Mouse (Mus musculus): ENCODE measurements around the gene Ikzf2. TPM values are rescaled to one million over a fixed set of nuclear protein-coding genes. Genes with fewer than 3 reads are reported as not detected.

Gene Ikzf2
- polyA plus RNA-seq, 1 experiment from 2014 or later = 4.8 TPM

- no peak for ATAC-seq (ENCODE audit: insufficient number of reproducible peaks, insufficient read depth, low FRiP score, low TSS enrichment, low read depth)
- WGBS = 88% methylated on average over 6 of the region's 6 CpGs
- no peaks in the 10 kb centered on the region for H3K27me3 ChIP-seq
Observed at GRCm38 (mm10) chr1:69543774-69544597, 143.1 kb downstream of the Ikzf2 start.

DNA sequence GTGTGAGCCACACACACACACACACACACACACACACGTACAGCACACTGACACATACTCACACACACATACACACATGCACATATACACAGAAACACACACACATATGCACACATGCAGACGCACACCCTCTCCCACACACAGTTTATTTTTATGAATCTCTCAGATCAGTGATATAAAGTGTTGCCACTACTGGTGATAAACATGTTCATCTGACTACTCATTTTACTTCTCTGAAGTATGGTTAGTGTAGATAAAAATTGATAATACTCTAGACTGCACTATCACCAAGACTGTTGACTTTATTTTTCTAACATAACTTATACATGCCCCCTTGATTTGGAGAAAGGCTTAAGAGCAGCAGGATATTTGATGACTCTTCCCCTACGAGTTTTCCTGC is 144.5 kb downstream of the Ikzf2 start:
- H3K27me3 ChIP-seq = no peaks in the 10 kb centered on the region
- no peak overlapping the region for H3K9ac ChIP-seq (replicated peaks)
- ATAC-seq (ENCODE audit: insufficient number of reproducible peaks, insufficient read depth, low FRiP score, low TSS enrichment, low read depth) = no peak
- H3K4me3 ChIP-seq (replicated peaks) = no peak overlapping the region
- no peak overlapping the region for H3K27ac ChIP-seq
- H3K9me3 ChIP-seq = no peaks in the 10 kb centered on the region
- H3K4me2 ChIP-seq = no peak overlapping the region
- H3K36me3 ChIP-seq = peaks cover 5% of the 10 kb centered on the region; the same call in 1 of the 2 replicates
- WGBS = 64% methylated on average over 3 of the region's 3 CpGs
- peaks cover 7% of the 10 kb centered on the region; the same call in 1 of the 2 replicates for H3K4me1 ChIP-seq (replicated peaks)

More at GRCm38 (mm10) chr1:69543774-69544597, 143.1 kb downstream of the Ikzf2 start:
- Histone ChIP-seq H3K4me2 (no peak overlapping the region), H3K4me3 (replicated peaks) (no peak overlapping the region), H3K36me3 (peaks cover under 1% of the 10 kb centered on the region; the same call in 1 of the 2 replicates), H3K9me3 (no peaks in the 10 kb centered on the region), H3K27ac (no peak overlapping the region), H3K4me1 (replicated peaks) (no peaks in the 10 kb centered on the region), H3K9ac (replicated peaks) (no peak overlapping the region)

DNA sequence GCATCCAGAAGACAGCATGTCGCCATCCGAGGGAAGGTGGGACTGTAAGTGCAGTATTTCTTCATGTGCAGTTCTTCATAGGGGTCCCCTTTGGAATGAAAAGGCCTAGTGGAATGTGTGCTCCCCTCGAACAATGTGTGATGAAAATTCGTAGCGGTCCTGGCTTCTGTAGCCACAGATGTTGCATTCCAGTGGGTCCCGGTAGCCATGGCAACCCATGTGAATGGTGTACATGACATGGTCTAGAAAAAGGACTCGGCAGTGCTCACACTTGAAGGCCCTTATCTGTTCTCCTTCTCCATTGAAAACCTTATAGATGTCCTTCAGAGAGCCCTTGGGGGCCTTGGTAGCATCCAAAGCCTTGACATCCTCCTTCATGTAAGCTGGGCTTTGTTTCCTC is 148.4 kb downstream of the Ikzf2 start:
- H3K27me3 ChIP-seq = no peaks in the 10 kb centered on the region
- H3K4me3 ChIP-seq (replicated peaks) = no peak overlapping the region
- H3K9ac ChIP-seq (replicated peaks) = no peak overlapping the region
- peaks cover 14% of the 10 kb centered on the region for H3K4me1 ChIP-seq (replicated peaks)
- no peak overlapping the region for H3K4me2 ChIP-seq
- WGBS = 68% methylated on average over 7 of the region's 7 CpGs
- H3K27ac ChIP-seq = no peak overlapping the region
- peaks cover 5% of the 10 kb centered on the region; the same call in 1 of the 2 replicates for H3K36me3 ChIP-seq
- no peak for ATAC-seq (ENCODE audit: insufficient number of reproducible peaks, insufficient read depth, low FRiP score, low TSS enrichment, low read depth)
- no peaks in the 10 kb centered on the region for H3K9me3 ChIP-seq

DNA sequence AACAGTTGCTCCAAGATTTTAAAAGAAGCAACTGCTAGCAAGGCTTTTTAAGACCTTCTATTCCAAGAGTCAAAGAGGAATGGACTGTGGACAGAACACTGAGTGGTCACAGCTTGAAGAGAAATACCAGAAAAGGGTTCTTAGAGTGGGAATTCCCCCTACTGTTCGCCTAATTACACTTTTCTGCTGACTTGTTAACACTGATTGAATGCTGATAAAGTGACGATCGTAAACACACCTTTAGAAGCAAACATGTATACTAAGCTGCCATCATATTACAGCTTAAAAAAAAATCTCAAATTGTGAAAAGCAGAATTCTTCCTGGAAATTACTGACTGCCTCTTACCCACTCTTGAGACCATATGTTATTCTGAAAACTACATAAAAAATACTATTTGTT is 149.4 kb downstream of the Ikzf2 start:
- Histone ChIP-seq H3K4me2 (no peak overlapping the region), H3K27me3 (no peaks in the 10 kb centered on the region), H3K4me1 (replicated peaks) (peaks cover 14% of the 10 kb centered on the region), H3K9ac (replicated peaks) (no peak overlapping the region), H3K36me3 (peaks cover 5% of the 10 kb centered on the region; the same call in 1 of the 2 replicates), H3K4me3 (replicated peaks) (no peak overlapping the region), H3K9me3 (no peaks in the 10 kb centered on the region), H3K27ac (no peak overlapping the region)
- ATAC-seq (ENCODE audit: insufficient number of reproducible peaks, insufficient read depth, low FRiP score, low TSS enrichment, low read depth) = no peak
- 37% methylated on average over 3 of the region's 3 CpGs for WGBS

- Histone ChIP-seq H3K27ac (no peak overlapping the region), H3K36me3 (peaks cover 5% of the 10 kb centered on the region; the same call in 1 of the 2 replicates), H3K27me3 (no peaks in the 10 kb centered on the region), H3K9me3 (no peaks in the 10 kb centered on the region), H3K4me1 (replicated peaks) (peaks cover 14% of the 10 kb centered on the region), H3K4me3 (replicated peaks) (no peak overlapping the region), H3K9ac (replicated peaks) (no peak overlapping the region), H3K4me2 (no peak overlapping the region)
- WGBS = 69% methylated on average over 4 of the region's 4 CpGs
- ATAC-seq (ENCODE audit: insufficient number of reproducible peaks, insufficient read depth, low FRiP score, low TSS enrichment, low read depth) = no peak
Observed at GRCm38 (mm10) chr1:69535507-69535906, 151.5 kb downstream of the Ikzf2 start.

DNA sequence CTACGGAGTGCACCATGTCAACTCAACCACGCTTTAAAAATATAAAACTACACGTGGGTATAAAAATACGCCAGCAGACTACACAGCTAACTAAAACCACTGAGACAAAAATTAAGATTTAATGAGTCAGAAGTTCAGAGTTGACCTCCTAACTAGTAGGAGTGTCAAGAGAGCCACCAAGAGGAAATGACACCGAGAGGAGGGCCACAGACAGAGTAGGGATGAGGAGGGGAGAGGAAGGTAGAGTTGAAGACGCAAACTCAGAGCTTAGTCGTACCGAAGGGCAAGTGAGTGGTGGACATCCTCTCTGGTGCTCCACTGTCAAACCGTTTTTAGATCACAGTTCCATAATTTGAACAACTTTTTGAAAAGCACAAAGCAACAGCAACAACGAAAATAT is 154.0 kb downstream of the Ikzf2 start:
- peaks cover 10% of the 10 kb centered on the region for H3K4me1 ChIP-seq (replicated peaks)
- H3K9me3 ChIP-seq = no peaks in the 10 kb centered on the region
- no peaks in the 10 kb centered on the region for H3K36me3 ChIP-seq
- no peak overlapping the region for H3K4me2 ChIP-seq
- H3K4me3 ChIP-seq (replicated peaks) = no peak overlapping the region
- H3K27me3 ChIP-seq = no peaks in the 10 kb centered on the region
- no peak overlapping the region for H3K27ac ChIP-seq
- H3K9ac ChIP-seq (replicated peaks) = no peak overlapping the region
- no peak for ATAC-seq (ENCODE audit: insufficient number of reproducible peaks, insufficient read depth, low FRiP score, low TSS enrichment, low read depth)
- 88% methylated on average over 10 of the region's 10 CpGs for WGBS

DNA sequence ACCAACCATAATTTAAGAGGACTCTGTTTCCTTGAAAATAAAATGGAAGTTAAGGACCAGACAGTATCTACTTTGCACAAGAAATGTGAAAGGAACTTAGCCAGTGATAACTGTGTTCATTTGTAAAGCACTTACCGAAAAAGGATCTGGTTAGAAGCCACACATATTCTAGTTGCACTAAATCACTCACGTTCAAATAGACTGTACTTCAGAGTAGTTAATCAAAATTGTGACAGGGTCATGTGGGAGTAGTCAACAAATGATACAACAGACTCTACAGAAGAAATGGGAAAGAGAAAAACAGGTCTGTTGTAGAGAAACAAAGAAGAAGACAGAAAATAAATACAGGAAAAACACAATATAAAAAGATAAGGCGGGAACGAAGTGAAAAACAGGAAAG is 158.3 kb downstream of the Ikzf2 start:
- 75% methylated on average over 4 of the region's 4 CpGs for WGBS
- no peak overlapping the region for H3K4me3 ChIP-seq (replicated peaks)
- no peaks in the 10 kb centered on the region for H3K36me3 ChIP-seq
- H3K9ac ChIP-seq (replicated peaks) = no peak overlapping the region
- H3K9me3 ChIP-seq = no peaks in the 10 kb centered on the region
- H3K27ac ChIP-seq = no peak overlapping the region
- ATAC-seq (ENCODE audit: insufficient number of reproducible peaks, insufficient read depth, low FRiP score, low TSS enrichment, low read depth) = no peak
- H3K4me2 ChIP-seq = no peak overlapping the region
- no peaks in the 10 kb centered on the region for H3K27me3 ChIP-seq
- H3K4me1 ChIP-seq (replicated peaks) = no peaks in the 10 kb centered on the region

- WGBS = 81% methylated on average over 2 of the region's 2 CpGs
- Histone ChIP-seq H3K4me1 (replicated peaks) (no peaks in the 10 kb centered on the region), H3K4me3 (replicated peaks) (no peak overlapping the region), H3K4me2 (no peak overlapping the region), H3K9ac (replicated peaks) (no peak overlapping the region), H3K27ac (no peak overlapping the region), H3K9me3 (no peaks in the 10 kb centered on the region), H3K36me3 (no peaks in the 10 kb centered on the region), H3K27me3 (no peaks in the 10 kb centered on the region)
- no peak for ATAC-seq (ENCODE audit: insufficient number of reproducible peaks, insufficient read depth, low FRiP score, low TSS enrichment, low read depth)
Observed at GRCm38 (mm10) chr1:69521656-69522055, 165.4 kb downstream of the Ikzf2 start.

DNA sequence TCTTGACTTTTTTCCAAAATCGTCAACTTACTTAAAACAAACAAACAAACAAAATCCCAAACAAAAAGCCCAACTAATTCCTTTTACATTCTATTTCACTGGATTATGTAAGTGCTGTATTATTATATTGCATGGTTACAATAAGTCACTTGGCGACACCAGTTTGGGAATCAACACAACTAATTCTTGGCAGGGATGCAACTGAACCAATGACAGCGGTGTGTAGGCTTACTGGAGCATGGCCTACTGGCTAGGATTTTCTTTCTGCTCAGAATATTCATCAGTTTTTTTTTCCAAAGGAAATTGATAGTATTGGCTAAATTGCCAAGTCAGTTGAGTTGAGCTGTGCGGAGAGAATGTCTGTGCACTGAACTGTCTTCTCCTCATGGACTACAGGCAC is 167.7 kb downstream of the Ikzf2 start:
- Histone ChIP-seq H3K36me3 (no peaks in the 10 kb centered on the region), H3K27ac (no peak overlapping the region), H3K4me3 (replicated peaks) (no peak overlapping the region), H3K27me3 (no peaks in the 10 kb centered on the region), H3K9me3 (no peaks in the 10 kb centered on the region), H3K4me2 (no peak overlapping the region), H3K4me1 (replicated peaks) (no peaks in the 10 kb centered on the region), H3K9ac (replicated peaks) (no peak overlapping the region)
- 92% methylated on average over 4 of the region's 4 CpGs for WGBS
- no peak for ATAC-seq (ENCODE audit: insufficient number of reproducible peaks, insufficient read depth, low FRiP score, low TSS enrichment, low read depth)

DNA sequence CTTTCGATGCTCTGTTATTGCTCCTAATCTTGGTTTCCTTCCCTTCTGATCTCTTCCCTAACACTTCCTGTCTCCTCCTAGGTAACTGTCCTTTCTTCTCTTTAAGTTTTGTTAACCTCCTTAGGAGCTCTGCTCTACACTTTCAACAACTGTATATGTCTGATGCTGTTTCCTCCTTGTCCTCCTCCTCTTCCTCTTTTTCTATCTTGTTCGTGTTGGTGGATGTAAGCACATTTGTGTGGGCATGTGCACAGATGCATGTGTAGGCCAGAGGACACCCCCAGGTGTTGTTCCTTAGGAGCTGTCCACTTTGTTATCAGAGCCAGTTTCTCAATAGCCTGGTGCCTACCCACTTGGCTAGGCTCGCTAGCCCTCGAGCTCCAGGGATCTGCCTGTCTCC is 169.0 kb downstream of the Ikzf2 start:
- no peak for ATAC-seq (ENCODE audit: insufficient number of reproducible peaks, insufficient read depth, low FRiP score, low TSS enrichment, low read depth)
- H3K4me1 ChIP-seq (replicated peaks) = no peaks in the 10 kb centered on the region
- no peak overlapping the region for H3K9ac ChIP-seq (replicated peaks)
- no peaks in the 10 kb centered on the region for H3K9me3 ChIP-seq
- H3K36me3 ChIP-seq = no peaks in the 10 kb centered on the region
- 87% methylated on average over 4 of the region's 4 CpGs for WGBS
- H3K4me3 ChIP-seq (replicated peaks) = no peak overlapping the region
- no peak overlapping the region for H3K27ac ChIP-seq
- no peaks in the 10 kb centered on the region for H3K27me3 ChIP-seq
- no peak overlapping the region for H3K4me2 ChIP-seq

DNA sequence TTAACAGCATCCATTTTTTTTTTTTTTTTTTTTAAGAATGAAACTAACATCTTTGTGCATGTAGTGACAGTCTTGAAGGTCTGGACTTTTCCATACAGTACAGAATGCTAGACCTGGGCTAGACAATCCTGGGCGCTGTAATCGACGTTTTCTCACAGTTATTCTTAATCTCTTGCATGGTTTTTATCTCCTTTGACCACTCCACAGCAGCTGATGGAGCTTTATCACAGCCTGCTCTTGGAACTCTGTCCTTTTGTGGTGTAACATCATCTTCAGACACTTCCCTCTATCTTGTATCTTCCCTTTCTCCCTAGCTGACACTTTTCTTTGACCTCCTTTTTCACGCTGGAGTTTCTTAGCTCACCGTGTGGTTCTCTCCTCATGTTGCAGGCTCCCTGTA is 170.9 kb downstream of the Ikzf2 start:
- no peak overlapping the region for H3K9ac ChIP-seq (replicated peaks)
- no peak overlapping the region for H3K4me3 ChIP-seq (replicated peaks)
- H3K36me3 ChIP-seq = no peaks in the 10 kb centered on the region
- 81% methylated on average over 5 of the region's 5 CpGs for WGBS
- ATAC-seq (ENCODE audit: insufficient number of reproducible peaks, insufficient read depth, low FRiP score, low TSS enrichment, low read depth) = no peak
- no peaks in the 10 kb centered on the region for H3K9me3 ChIP-seq
- no peaks in the 10 kb centered on the region for H3K27me3 ChIP-seq
- H3K4me1 ChIP-seq (replicated peaks) = no peaks in the 10 kb centered on the region
- H3K27ac ChIP-seq = no peak overlapping the region
- H3K4me2 ChIP-seq = no peak overlapping the region

All from limb, embryonic 12.5 days (tissue).